Mouse (Mus musculus) midbrain, embryonic 11.5 days (tissue): ENCODE data around the gene Slain1. TPM values are rescaled to one million over a fixed set of nuclear protein-coding genes. Genes with fewer than 3 reads are reported as not detected.
A peak's percentile ranks its signal among the peaks of the same experiment; 100 is the strongest.

ENCODE experiments used
- ATAC-seq: fragments of 200-750 bp; cut with Nextera tagmentation; 2 replicates; pipeline ENCODE4 v1.8.0; 2017; ENCODE audit warnings: moderate TSS enrichment, moderate library complexity; ENCODE audit not compliant: low FRiP score
- DNase-seq: peaks from one replicate; pipeline ENCODE4 v3.0.0; 2015; ENCODE audit warnings: low spot score; ENCODE audit errors: missing footprints
- H3K27ac ChIP-seq: fragments of 300-500 bp; sonication (generic); 2 replicates; pipeline ENCODE4 v1.5.1; 2014; ENCODE audit warnings: low read depth, low read length
- H3K27me3 ChIP-seq: fragments of 300-500 bp; sonication (generic); 2 replicates; pipeline ENCODE4 v1.6.1; 2014; ENCODE audit warnings: mild to moderate bottlenecking, low read length, moderate library complexity, mixed read lengths; ENCODE audit not compliant: control insufficient read depth, insufficient read depth
- H3K36me3 ChIP-seq: fragments of 300-500 bp; sonication (generic); 2 replicates; pipeline ENCODE4 v1.6.1; 2014; ENCODE audit warnings: mild to moderate bottlenecking, low read length, moderate library complexity, mixed read lengths; ENCODE audit not compliant: control insufficient read depth, insufficient read depth
- H3K4me1 ChIP-seq: fragments of 300-500 bp; sonication (generic); 2 replicates; pipeline ENCODE4 v1.6.1; 2014; ENCODE audit warnings: low read length; ENCODE audit not compliant: control insufficient read depth, insufficient read depth
- H3K4me2 ChIP-seq: fragments of 300-500 bp; sonication (generic); 2 replicates; pipeline ENCODE4 v1.6.1; 2014; ENCODE audit warnings: mild to moderate bottlenecking, moderate library complexity
- H3K4me3 ChIP-seq: fragments of 300-500 bp; sonication (generic); 2 replicates; pipeline ENCODE4 v1.5.1; 2014; ENCODE audit warnings: low read depth, low read length
- H3K9ac ChIP-seq: fragments of 300-500 bp; sonication (generic); 2 replicates; pipeline ENCODE4 v1.6.1; 2014; ENCODE audit warnings: low read length
- H3K9me3 ChIP-seq: fragments of 300-500 bp; sonication (generic); 2 replicates; pipeline ENCODE4 v1.6.1; 2016; ENCODE audit warnings: low read length; ENCODE audit not compliant: control insufficient read depth
- WGBS: fragments of 180-500 bp; shearing (Covaris S2); extraction: QIAGEN DNeasy Blood & Tissue Kit; methylation state at CpG from one replicate; pipeline ENCODE4 v1.1.7; 2014; 5-methylcytosine and 5-hydroxymethylcytosine counted together
- polyA plus RNA-seq: library from polyadenylated mRNA; unstranded; fragments of >200 nt; fragmentation: Nextera tagmentation; extraction: Ambion mirVana; gene quantifications from 2 replicates; pipeline ENCODE4 v1.2.1, GENCODE M21; 2014

Gene Slain1
- polyA plus RNA-seq, 1 experiment from 2014 or later: 16.0 TPM

GRCm38 (mm10) chr14:103723314-103723713, 73.3 kb downstream of the Slain1 start:
- H3K4me2 ChIP-seq: no peak overlapping the region
- H3K9me3 ChIP-seq: peaks cover 4% of the 10 kb centered on the region; the same call in 1 of the 2 replicates
- ATAC-seq (no peak), DNase-seq (peak; percentile 57)
- H3K4me3 ChIP-seq: no peak overlapping the region
- H3K36me3 ChIP-seq: no peaks in the 10 kb centered on the region
- H3K4me1 ChIP-seq: peaks cover 8% of the 10 kb centered on the region
- whole genome bisulfite sequencing: 65% methylated on average over 9 of the region's 9 CpGs
- H3K27me3 ChIP-seq: no peaks in the 10 kb centered on the region
- H3K9ac ChIP-seq: no peak overlapping the region
- no peak overlapping the region for H3K27ac ChIP-seq

- H3K4me2 ChIP-seq: no peak overlapping the region
- peaks cover 8% of the 10 kb centered on the region for H3K4me1 ChIP-seq
- no peak overlapping the region for H3K9ac ChIP-seq
- no peak for ATAC-seq
- no peaks in the 10 kb centered on the region for H3K27me3 ChIP-seq
- no peaks in the 10 kb centered on the region for H3K36me3 ChIP-seq
- WGBS: 93% methylated on average over 4 of the region's 4 CpGs
- no peak overlapping the region for H3K4me3 ChIP-seq
- peak; percentile 47 for DNase-seq
- H3K9me3 ChIP-seq: peaks cover 4% of the 10 kb centered on the region; the same call in 1 of the 2 replicates
- H3K27ac ChIP-seq: no peak overlapping the region
Observed at GRCm38 (mm10) chr14:103723841-103724240, 73.8 kb downstream of the Slain1 start.

- no peak overlapping the region for H3K4me3 ChIP-seq
- peaks cover 4% of the 10 kb centered on the region; the same call in 1 of the 2 replicates for H3K9me3 ChIP-seq
- H3K4me1 ChIP-seq: no peaks in the 10 kb centered on the region
- WGBS: 89% methylated on average over 8 of the region's 8 CpGs
- no peak overlapping the region for H3K27ac ChIP-seq
- DNase-seq (no peak), ATAC-seq (no peak)
- H3K9ac ChIP-seq: no peak overlapping the region
- no peaks in the 10 kb centered on the region for H3K36me3 ChIP-seq
- no peak overlapping the region for H3K4me2 ChIP-seq
- no peaks in the 10 kb centered on the region for H3K27me3 ChIP-seq
Observed at GRCm38 (mm10) chr14:103728506-103728905, 78.5 kb downstream of the Slain1 start.

- H3K4me1 ChIP-seq: no peaks in the 10 kb centered on the region
- no peak overlapping the region for H3K4me2 ChIP-seq
- no peak overlapping the region for H3K27ac ChIP-seq
- H3K9me3 ChIP-seq: peaks cover 4% of the 10 kb centered on the region; the same call in 1 of the 2 replicates
- H3K27me3 ChIP-seq: no peaks in the 10 kb centered on the region
- WGBS: 83% methylated on average over 23 of the region's 23 CpGs
- ATAC-seq (no peak), DNase-seq (no peak)
- H3K4me3 ChIP-seq: no peak overlapping the region
- H3K9ac ChIP-seq: no peak overlapping the region
- no peaks in the 10 kb centered on the region for H3K36me3 ChIP-seq
Observed at GRCm38 (mm10) chr14:103728951-103729725, 79.1 kb downstream of the Slain1 start.

GRCm38 (mm10) chr14:103729760-103730367, 79.8 kb downstream of the Slain1 start:
- no peak for ATAC-seq
- H3K27ac ChIP-seq: no peak overlapping the region
- H3K4me2 ChIP-seq: no peak overlapping the region
- no peaks in the 10 kb centered on the region for H3K36me3 ChIP-seq
- peaks cover 4% of the 10 kb centered on the region; the same call in 1 of the 2 replicates for H3K9me3 ChIP-seq
- no peaks in the 10 kb centered on the region for H3K27me3 ChIP-seq
- no peak overlapping the region for H3K4me3 ChIP-seq
- peak; percentile 28 for DNase-seq
- 81% methylated on average over 11 of the region's 11 CpGs for WGBS
- H3K9ac ChIP-seq: no peak overlapping the region
- no peaks in the 10 kb centered on the region for H3K4me1 ChIP-seq

- no peak for ATAC-seq
- H3K27ac ChIP-seq: no peak overlapping the region
- no peaks in the 10 kb centered on the region for H3K4me1 ChIP-seq
- no peaks in the 10 kb centered on the region for H3K9me3 ChIP-seq
- no peak overlapping the region for H3K4me3 ChIP-seq
- no peaks in the 10 kb centered on the region for H3K27me3 ChIP-seq
- no peak overlapping the region for H3K4me2 ChIP-seq
- peak; percentile 47 for DNase-seq
- no peaks in the 10 kb centered on the region for H3K36me3 ChIP-seq
- no peak overlapping the region for H3K9ac ChIP-seq
- WGBS: 55% methylated on average over 1 of the region's 1 CpGs
Observed at GRCm38 (mm10) chr14:103732626-103733025, 82.6 kb downstream of the Slain1 start.

- no peaks in the 10 kb centered on the region for H3K27me3 ChIP-seq
- H3K4me1 ChIP-seq: no peaks in the 10 kb centered on the region
- H3K4me3 ChIP-seq: no peak overlapping the region
- ATAC-seq: no peak
- H3K27ac ChIP-seq: no peak overlapping the region
- H3K4me2 ChIP-seq: no peak overlapping the region
- no peaks in the 10 kb centered on the region for H3K36me3 ChIP-seq
- 89% methylated on average over 7 of the region's 7 CpGs for WGBS
- DNase-seq: no peak
- no peak overlapping the region for H3K9ac ChIP-seq
- no peaks in the 10 kb centered on the region for H3K9me3 ChIP-seq
Observed at GRCm38 (mm10) chr14:103741216-103741615, 91.2 kb downstream of the Slain1 start.

GRCm38 (mm10) chr14:103742150-103742549, 92.1 kb downstream of the Slain1 start:
- no peaks in the 10 kb centered on the region for H3K27me3 ChIP-seq
- no peak overlapping the region for H3K27ac ChIP-seq
- no peaks in the 10 kb centered on the region for H3K9me3 ChIP-seq
- DNase-seq: no peak
- H3K4me1 ChIP-seq: no peaks in the 10 kb centered on the region
- H3K36me3 ChIP-seq: no peaks in the 10 kb centered on the region
- H3K4me2 ChIP-seq: no peak overlapping the region
- H3K9ac ChIP-seq: no peak overlapping the region
- ATAC-seq: no peak
- no peak overlapping the region for H3K4me3 ChIP-seq
- 91% methylated on average over 8 of the region's 8 CpGs for WGBS

GRCm38 (mm10) chr14:103747345-103747744, 97.3 kb downstream of the Slain1 start:
- no peaks in the 10 kb centered on the region for H3K9me3 ChIP-seq
- whole genome bisulfite sequencing: 80% methylated on average over 6 of the region's 6 CpGs
- ATAC-seq (no peak), DNase-seq (no peak)
- no peak overlapping the region for H3K4me2 ChIP-seq
- H3K4me3 ChIP-seq: no peak overlapping the region
- H3K4me1 ChIP-seq: no peaks in the 10 kb centered on the region
- no peaks in the 10 kb centered on the region for H3K36me3 ChIP-seq
- H3K27me3 ChIP-seq: no peaks in the 10 kb centered on the region
- no peak overlapping the region for H3K27ac ChIP-seq
- H3K9ac ChIP-seq: no peak overlapping the region
